Mouse (Mus musculus) kidney, embryonic 16.5 days (tissue): ENCODE measurements around the gene Pgpep1. TPM values are rescaled to one million over a fixed set of nuclear protein-coding genes. Genes with fewer than 3 reads are reported as not detected.

Experiments
- ATAC-seq: fragments of 200-750 bp; cut with Nextera tagmentation; 2 replicates; pipeline ENCODE4 v1.8.0; 2017; ENCODE audit warnings: moderate TSS enrichment; ENCODE audit not compliant: low FRiP score, low TSS enrichment
- H3K27ac ChIP-seq: fragments of 300-500 bp; sonication (generic); 2 replicates; pipeline ENCODE4 v1.5.1; 2014; ENCODE audit warnings: low read length
- H3K27me3 ChIP-seq: fragments of 300-500 bp; sonication (generic); 2 replicates; pipeline ENCODE4 v1.6.1; 2014; ENCODE audit warnings: low read length, control low read depth, mixed read lengths; ENCODE audit not compliant: insufficient read depth
- H3K36me3 ChIP-seq: fragments of 300-500 bp; sonication (generic); 2 replicates; pipeline ENCODE4 v1.6.1; 2014; ENCODE audit warnings: low read length, control low read depth, mixed read lengths; ENCODE audit not compliant: insufficient read depth
- H3K4me1 ChIP-seq: fragments of 300-500 bp; sonication (generic); 2 replicates; pipeline ENCODE4 v1.6.1; 2014; ENCODE audit warnings: low read length, control low read depth, mixed read lengths; ENCODE audit not compliant: insufficient read depth
- H3K4me2 ChIP-seq: fragments of 300-500 bp; sonication (generic); replicated peaks from 2 replicates; pipeline ENCODE4 v1.6.1; 2014; ENCODE audit warnings: low read depth, low read length
- H3K4me3 ChIP-seq: fragments of 300-500 bp; sonication (generic); 2 replicates; pipeline ENCODE4 v1.5.1; 2014; ENCODE audit warnings: mild to moderate bottlenecking, low read length
- H3K9ac ChIP-seq: fragments of 300-500 bp; sonication (generic); replicated peaks from 2 replicates; pipeline ENCODE4 v1.6.1; 2014; ENCODE audit warnings: low read length
- H3K9me3 ChIP-seq: fragments of 300-500 bp; sonication (generic); 2 replicates; pipeline ENCODE4 v1.6.1; 2016; ENCODE audit warnings: low read length, control low read depth
- WGBS: fragments of 180-500 bp; shearing (Covaris S2); extraction: QIAGEN DNeasy Blood & Tissue Kit; methylation state at CpG from one replicate; pipeline ENCODE4 v1.1.7; 2014; 5-methylcytosine and 5-hydroxymethylcytosine counted together
- polyA plus RNA-seq: library from polyadenylated mRNA; unstranded; fragments of >200 nt; fragmentation: Nextera tagmentation; extraction: Ambion mirVana; gene quantifications from 2 replicates; pipeline ENCODE4 v1.2.1, GENCODE M21; 2015

Gene Pgpep1
- polyA plus RNA-seq, 1 experiment from 2014 or later: 88.5 TPM

DNA sequence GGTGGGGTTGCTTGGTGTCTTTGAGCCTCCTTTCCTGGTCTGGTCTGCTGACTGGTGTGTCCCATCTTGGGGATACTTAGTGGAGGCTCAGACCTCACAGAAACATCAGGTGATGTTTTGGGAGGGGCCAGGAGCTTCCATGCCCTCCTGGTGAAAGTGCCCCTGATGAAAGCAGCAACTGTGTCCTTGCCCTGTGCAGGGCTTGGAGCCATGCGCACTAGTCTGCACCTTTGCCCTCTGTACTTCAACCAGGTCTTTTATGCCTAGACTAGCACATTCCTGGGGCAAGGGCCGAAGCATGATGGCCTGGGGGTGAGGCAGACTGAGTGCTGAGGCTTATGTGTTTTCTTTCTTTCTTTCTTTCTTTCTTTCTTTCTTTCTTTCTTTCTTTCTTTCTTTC, 5.4 kb upstream of the Pgpep1 start:
- Histone ChIP-seq H3K4me2 (no peak overlapping the region), H3K4me1 (0 out of 2 replicates have a peak, but pooled peaks cover 2% of the 10 kb centered on the region), H3K9me3 (no peaks in the 10 kb centered on the region), H3K4me3 (no peak overlapping the region), H3K36me3 (no peaks in the 10 kb centered on the region), H3K9ac (0 out of 2 replicates have a peak overlapping the region, but pooled peaks have one; percentile 26), H3K27me3 (no peaks in the 10 kb centered on the region), H3K27ac (peak overlapping the region; percentile 73)
- ATAC-seq: peak; percentile 76; the same call in 1 of the 2 replicates
- 60% methylated on average over 2 of the region's 2 CpGs for WGBS

DNA sequence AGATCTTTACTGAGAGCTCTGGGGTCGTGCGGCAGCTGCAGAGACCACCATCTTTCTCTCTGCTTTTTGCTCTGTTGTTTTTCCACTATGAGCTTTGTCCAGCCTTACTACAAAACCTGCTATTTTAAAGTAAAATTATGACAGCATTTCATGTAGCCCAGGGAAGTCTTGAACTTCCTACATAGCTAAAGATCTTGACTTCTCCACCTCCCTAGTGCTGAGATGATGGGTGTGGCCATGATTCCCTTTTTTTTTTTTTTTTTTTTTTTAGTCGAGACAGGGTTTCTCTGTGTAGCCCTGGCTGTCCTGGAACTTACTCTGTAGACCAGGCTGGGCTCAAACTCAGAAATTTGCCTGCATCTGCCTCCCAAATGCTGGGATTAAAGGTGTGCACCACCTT, 4.4 kb upstream of the Pgpep1 start:
- H3K27ac ChIP-seq: no peak overlapping the region
- H3K4me3 ChIP-seq: no peak overlapping the region
- no peaks in the 10 kb centered on the region for H3K27me3 ChIP-seq
- H3K9ac ChIP-seq: no peak overlapping the region
- no peak for ATAC-seq
- peaks cover 9% of the 10 kb centered on the region; the same call in 1 of the 2 replicates for H3K4me1 ChIP-seq
- H3K36me3 ChIP-seq: no peaks in the 10 kb centered on the region
- H3K9me3 ChIP-seq: no peaks in the 10 kb centered on the region
- no peak overlapping the region for H3K4me2 ChIP-seq
- WGBS: 84% methylated on average over 3 of the region's 3 CpGs

DNA sequence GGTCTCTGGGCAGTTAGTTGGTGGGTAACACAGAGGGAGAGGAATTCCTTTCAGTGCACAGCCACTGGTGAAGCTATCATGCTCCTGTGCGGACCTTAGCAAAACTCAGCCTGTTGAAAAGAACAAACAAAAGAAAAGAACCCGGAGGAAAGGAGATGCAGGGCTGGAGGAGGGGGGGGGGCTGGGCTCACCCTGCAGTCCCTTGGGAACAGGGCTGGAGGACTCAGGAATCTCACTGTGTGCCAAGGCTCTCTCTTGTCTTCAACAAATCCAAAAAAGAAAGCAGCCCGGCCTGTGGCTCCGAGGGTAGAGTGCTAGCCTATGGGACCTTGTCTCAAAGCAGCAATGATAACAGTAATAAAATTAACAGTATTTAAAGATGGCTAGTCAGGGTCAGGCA, 3.5 kb upstream of the Pgpep1 start:
- Histone ChIP-seq H3K27me3 (no peaks in the 10 kb centered on the region), H3K4me2 (no peak overlapping the region), H3K27ac (no peak overlapping the region), H3K9me3 (no peaks in the 10 kb centered on the region), H3K4me1 (peaks cover 12% of the 10 kb centered on the region; the same call in 1 of the 2 replicates), H3K9ac (no peak overlapping the region; the same call in 1 of the 2 replicates), H3K36me3 (no peaks in the 10 kb centered on the region), H3K4me3 (no peak overlapping the region)
- 60% methylated on average over 4 of the region's 4 CpGs for WGBS
- ATAC-seq: no peak

DNA sequence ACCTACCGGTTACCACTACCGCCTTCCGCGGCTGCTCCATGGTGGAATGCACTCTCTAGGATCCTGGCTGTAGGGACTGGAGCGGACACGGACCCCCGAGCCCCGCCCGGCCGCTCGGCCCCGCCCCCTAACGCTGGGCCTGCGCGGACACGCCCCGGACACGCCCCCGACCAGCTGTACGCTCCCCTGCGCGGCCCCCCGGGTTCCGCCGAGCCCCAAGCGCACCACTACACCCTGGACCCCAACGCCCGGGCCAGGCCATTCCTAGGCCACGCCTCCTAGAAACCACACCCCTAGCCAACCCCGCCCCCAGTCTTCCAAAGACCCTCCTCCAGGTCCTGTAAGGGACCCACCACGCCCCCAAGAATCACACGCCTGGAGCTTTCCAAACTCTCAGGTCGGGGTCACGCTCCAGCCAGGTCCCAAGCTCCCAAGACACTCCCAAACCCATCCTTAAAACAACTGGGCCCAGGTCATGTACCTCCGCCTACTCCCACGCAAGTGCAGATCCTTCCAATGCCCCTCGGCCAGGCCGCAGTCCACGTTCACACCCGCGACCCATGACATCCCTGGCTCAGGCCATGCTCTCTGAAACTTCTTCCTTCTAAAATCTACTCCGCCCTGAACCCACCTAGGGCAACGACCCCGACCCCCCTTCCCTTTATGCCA, 450 bp downstream of the Pgpep1 start:
- peak; percentile 96 for ATAC-seq
- Histone ChIP-seq H3K27ac (peak overlapping the region; percentile 84), H3K9ac (peak overlapping the region; percentile 80), H3K36me3 (peaks cover 15% of the 10 kb centered on the region), H3K4me1 (peaks cover 27% of the 10 kb centered on the region), H3K4me3 (peak overlapping the region; percentile 69), H3K4me2 (peak overlapping the region; percentile 98), H3K9me3 (no peaks in the 10 kb centered on the region), H3K27me3 (no peaks in the 10 kb centered on the region)
- under 1% methylated on average over 39 of the region's 44 CpGs for WGBS

DNA sequence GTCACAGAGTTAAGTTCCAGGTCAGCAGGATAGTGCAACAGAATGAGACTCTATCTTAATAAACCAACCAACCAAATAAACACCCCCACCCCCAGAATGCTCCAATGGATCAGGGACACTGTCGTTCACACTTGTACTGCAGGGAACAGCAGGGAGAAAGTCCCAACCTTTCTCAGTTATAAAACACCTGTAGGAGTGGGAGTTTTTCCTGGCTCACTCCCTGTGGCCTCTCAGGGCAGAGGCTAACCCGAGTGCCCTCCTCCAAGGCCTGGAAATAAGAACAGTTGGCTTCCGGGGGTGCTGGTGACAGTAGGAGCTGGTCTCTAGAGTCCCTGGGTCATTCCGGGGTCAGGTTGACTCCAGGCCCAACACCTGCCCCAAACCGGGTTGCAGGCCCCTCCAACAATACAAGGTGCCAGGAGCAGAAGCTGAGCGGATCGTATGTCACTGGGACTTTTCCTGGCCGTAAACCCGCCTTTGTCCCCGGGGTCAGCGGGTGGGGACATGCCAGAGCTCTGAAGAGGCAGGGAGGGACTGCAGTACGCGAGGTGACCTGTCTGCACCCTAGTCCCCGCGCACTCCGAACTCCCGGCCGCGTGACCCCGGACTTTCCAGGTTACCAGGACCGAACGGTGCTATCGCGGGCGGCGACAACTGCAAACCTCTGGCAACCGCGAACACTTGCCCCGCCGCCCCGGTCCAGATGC, 1.1 kb downstream of the Pgpep1 start:
- H3K4me3 ChIP-seq: peak overlapping the region; percentile 69
- peak overlapping the region; percentile 80 for H3K9ac ChIP-seq
- H3K4me1 ChIP-seq: peaks cover 27% of the 10 kb centered on the region
- no peaks in the 10 kb centered on the region for H3K27me3 ChIP-seq
- no peaks in the 10 kb centered on the region for H3K9me3 ChIP-seq
- under 1% methylated on average over 31 of the region's 31 CpGs for WGBS
- H3K4me2 ChIP-seq: peak overlapping the region; percentile 98
- peaks cover 15% of the 10 kb centered on the region for H3K36me3 ChIP-seq
- peak; percentile 33 for ATAC-seq
- peak overlapping the region; percentile 84 for H3K27ac ChIP-seq

DNA sequence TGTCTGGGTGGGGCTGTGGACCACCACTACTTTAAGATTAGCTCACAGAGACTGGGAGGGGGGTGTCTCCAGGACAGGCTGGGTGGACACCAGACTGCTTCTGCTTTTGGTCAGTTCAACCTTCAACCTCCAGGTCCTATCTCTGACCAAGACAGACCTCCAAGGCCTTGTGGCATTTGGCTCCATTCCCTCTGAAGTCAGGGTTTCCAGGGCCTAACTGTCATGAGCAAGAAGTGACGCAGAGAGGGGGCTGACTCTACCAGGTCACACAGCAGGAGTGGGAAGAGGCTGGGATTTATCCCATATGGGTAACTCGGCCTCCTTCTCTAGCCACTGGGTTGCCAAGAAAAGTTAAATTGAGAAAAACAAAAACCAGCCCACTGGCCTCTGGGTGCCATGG, 2.4 kb downstream of the Pgpep1 start:
- no peaks in the 10 kb centered on the region for H3K27me3 ChIP-seq
- peaks cover 19% of the 10 kb centered on the region for H3K36me3 ChIP-seq
- H3K4me3 ChIP-seq: peak overlapping the region; percentile 69; the same call in 1 of the 2 replicates
- peak overlapping the region; percentile 98 for H3K4me2 ChIP-seq
- H3K27ac ChIP-seq: no peak overlapping the region
- 94% methylated on average over 2 of the region's 2 CpGs for WGBS
- H3K4me1 ChIP-seq: peaks cover 25% of the 10 kb centered on the region
- H3K9ac ChIP-seq: peak overlapping the region; percentile 44
- H3K9me3 ChIP-seq: no peaks in the 10 kb centered on the region
- ATAC-seq: no peak

DNA sequence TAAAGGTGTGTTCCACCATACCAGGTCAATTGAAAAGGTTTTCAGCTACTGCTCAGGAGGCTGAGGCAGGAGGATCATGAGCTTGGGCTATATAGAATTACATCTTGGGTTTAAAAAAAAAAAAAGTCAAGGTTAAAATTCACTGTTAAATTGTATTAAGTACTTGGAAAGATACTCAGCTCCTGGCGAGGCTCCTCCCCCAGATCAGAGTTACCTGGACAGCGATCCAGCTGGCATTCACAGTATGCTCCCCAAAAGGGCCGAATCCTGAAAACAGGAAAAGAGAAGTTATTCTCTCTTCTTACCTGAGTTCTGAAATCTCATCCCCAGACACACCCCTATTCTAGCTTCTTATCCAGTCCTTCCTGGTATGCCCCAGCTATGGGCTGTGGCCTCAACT, 3.0 kb downstream of the Pgpep1 start:
- Histone ChIP-seq H3K4me1 (peaks cover 25% of the 10 kb centered on the region), H3K9ac (no peak overlapping the region), H3K4me2 (no peak overlapping the region), H3K4me3 (no peak overlapping the region), H3K27ac (no peak overlapping the region), H3K36me3 (peaks cover 23% of the 10 kb centered on the region), H3K9me3 (no peaks in the 10 kb centered on the region), H3K27me3 (no peaks in the 10 kb centered on the region)
- no peak for ATAC-seq
- 94% methylated on average over 3 of the region's 3 CpGs for WGBS

DNA sequence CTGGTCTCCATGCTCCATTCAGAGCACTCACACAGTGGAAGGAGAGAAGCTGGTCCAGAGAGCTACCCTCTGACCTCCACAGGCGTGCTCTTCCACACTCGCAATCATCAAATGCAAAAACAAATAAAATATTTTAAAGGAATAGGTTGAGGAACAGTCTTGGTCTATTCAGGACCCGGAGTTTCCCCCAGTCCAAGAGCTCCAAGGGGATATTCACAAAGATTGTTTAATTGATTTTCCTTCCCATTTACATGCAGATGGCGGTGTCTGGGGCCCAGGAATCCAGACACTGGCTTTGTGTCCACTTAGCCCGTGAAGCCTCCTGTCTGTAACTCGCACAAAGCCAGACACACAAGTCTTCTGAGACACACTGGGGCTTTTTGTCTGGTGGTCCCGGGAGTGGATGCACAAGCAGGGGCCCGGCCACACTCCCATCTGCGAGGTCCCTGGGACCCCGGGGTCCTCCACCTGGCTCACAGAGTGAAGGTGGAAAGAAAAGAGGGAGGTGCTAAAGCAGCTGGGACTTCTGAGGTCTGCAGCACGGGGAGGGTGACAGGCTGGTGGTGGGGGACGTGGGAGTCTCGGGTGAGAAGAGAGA, 3.9 kb downstream of the Pgpep1 start:
- Histone ChIP-seq H3K9me3 (no peaks in the 10 kb centered on the region), H3K4me3 (no peak overlapping the region), H3K27me3 (no peaks in the 10 kb centered on the region), H3K27ac (no peak overlapping the region), H3K4me1 (peaks cover 25% of the 10 kb centered on the region), H3K4me2 (no peak overlapping the region), H3K36me3 (peaks cover 30% of the 10 kb centered on the region), H3K9ac (peak overlapping the region; percentile 32; the same call in 1 of the 2 replicates)
- WGBS: 67% methylated on average over 13 of the region's 13 CpGs
- no peak for ATAC-seq

DNA sequence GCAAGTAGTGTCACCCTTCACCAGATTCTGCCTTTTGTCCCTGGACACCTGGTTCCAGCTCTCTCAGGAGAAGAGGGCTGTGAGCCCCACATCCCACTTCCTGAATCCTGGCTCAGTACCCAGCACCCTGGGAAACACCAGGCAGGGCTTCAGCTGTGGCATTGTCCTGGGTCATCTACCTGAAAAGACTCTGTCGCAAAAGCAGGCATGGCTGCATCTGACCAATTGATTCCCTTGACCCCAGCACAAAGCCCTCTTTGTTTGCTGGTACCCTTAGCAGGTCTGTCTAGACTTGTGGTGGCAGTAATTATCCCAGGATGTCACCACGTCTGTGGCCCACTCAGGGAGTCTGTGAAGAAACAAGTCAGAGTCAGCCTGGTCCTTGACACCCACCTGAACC, 4.7 kb downstream of the Pgpep1 start:
- WGBS: 59% methylated on average over 2 of the region's 2 CpGs
- Histone ChIP-seq H3K9ac (no peak overlapping the region), H3K9me3 (no peaks in the 10 kb centered on the region), H3K27me3 (no peaks in the 10 kb centered on the region), H3K36me3 (peaks cover 36% of the 10 kb centered on the region), H3K27ac (no peak overlapping the region), H3K4me1 (peaks cover 23% of the 10 kb centered on the region), H3K4me2 (no peak overlapping the region), H3K4me3 (no peak overlapping the region)
- ATAC-seq: no peak
